ENCODE assay signal across 17 mouse cellular contexts in the genomic region with DNA sequence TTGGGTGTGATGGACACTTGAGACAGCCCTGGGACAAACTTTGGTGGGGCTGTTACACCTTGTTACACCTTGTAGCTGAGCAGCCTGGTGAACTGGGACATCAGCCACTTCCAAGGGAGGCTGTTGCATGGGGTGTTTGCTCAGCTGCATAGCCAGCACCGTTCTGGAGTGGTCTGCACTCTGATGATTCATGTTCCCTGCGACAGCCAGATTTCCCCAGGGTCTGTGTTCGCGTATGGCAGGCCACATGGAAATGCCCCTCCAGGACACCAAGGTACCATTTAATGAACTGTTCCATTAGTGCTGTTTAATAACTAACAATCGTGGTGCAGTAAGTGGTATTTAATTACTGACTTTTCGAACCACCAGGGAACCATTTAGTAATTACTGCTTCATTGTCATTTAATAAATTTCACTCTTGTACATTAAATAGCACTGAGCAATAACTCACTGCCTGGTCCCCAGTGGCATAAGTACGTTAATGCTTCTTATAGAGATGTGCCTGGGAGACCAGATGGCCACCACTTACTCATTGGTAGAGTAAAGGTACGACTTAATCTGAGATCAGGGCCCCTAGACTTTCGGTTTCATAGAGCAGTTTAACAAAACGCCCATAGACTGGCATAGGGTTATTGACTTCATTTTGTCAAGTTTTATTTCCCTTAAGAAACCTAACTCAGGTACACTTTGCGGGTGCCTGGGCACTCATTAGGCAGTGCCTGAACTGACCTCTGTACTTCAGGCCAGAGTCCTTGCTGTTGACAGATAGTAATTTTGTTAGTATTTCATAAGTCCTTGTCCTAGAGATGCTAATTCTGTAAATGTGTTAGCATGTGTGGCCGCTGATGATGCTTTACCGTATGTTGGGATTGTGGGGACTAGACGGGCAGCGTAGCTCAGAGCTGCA. TPM values are rescaled to one million over a fixed set of nuclear protein-coding genes. Genes with fewer than 3 reads are reported as not detected.
A peak's percentile ranks its signal among the peaks of the same experiment; 100 is the strongest.
DNase-seq lines count a peak whose midpoint lies in the region; ATAC-seq and TF ChIP-seq lines count a peak whose summit lies in the region.
"Had no signal": no experiment of that assay in that cellular context is flagged by ENCODE, and none has a peak within 500 bp of the region (broad histone marks: within the 10 kb centered on the region; RNA-seq: fewer than 3 reads in every experiment).

No protein-coding gene starts in this region.

- 74% methylated on average over 15 of the region's 15 CpGs for WGBS in embryonic facial prominence, embryonic 14.5 days
- WGBS in embryonic facial prominence, embryonic 10.5 days = 83% methylated on average over 15 of the region's 15 CpGs
- WGBS in lung, embryonic 15.5 days = 71% methylated on average over 15 of the region's 15 CpGs
- 56% methylated on average over 15 of the region's 15 CpGs for WGBS in hindbrain, embryonic 14.5 days
- 76% methylated on average over 15 of the region's 15 CpGs for WGBS in midbrain, postnatal 0 days

- no peak for DNase-seq in embryonic facial prominence, embryonic 14.5 days (ENCODE audit: low spot score)
- DNase-seq in embryonic facial prominence, embryonic 10.5 days (ENCODE audit: low spot score) = no peak
- DNase-seq in lung, postnatal 36 days = no peak
- DNase-seq in hindbrain, embryonic 14.5 days (ENCODE audit: low spot score) = peak; percentile 57
- DNase-seq in midbrain, postnatal 0 days (ENCODE audit: low spot score) = peak; percentile 47
- DNase-seq in c-Kit-positive CD71-positive TER-119-positive erythroid progenitor cells, embryonic 14.5 days (ENCODE audit: low spot score) = no peak
- DNase-seq in layer of hippocampus, postnatal 10 days (ENCODE audit: low spot score in 2 of 2) = no peak
- DNase-seq: adrenal gland, adult 8-10 months; cerebellum, postnatal 14 days; gastrocnemius, adult 2 months; heart, adult 18-20 months; left cerebral cortex, postnatal 4 days; right cerebral cortex, postnatal 14 days had no signal

- no peak for TF ChIP-seq CTCF in midbrain, postnatal 0 days (IDR thresholded peaks at IDR 0.05)

- peaks cover 14% of the 10 kb centered on the region for H3K36me3 ChIP-seq in embryonic facial prominence, embryonic 14.5 days (ENCODE audit: control insufficient read depth, insufficient read depth, low read length)
- H3K36me3 ChIP-seq in embryonic facial prominence, embryonic 10.5 days (replicated peaks) = peaks cover 48% of the 10 kb centered on the region
- H3K36me3 ChIP-seq in lung, embryonic 15.5 days = peaks cover 11% of the 10 kb centered on the region; the same call in 1 of the 2 replicates
- H3K36me3 ChIP-seq in hindbrain, embryonic 14.5 days (replicated peaks; ENCODE audit: control insufficient read depth, insufficient read depth) = no peaks in the 10 kb centered on the region
- no peaks in the 10 kb centered on the region for H3K36me3 ChIP-seq in midbrain, postnatal 0 days (ENCODE audit: insufficient read depth, low read length)
- H3K36me3 ChIP-seq: forebrain, embryonic 15.5 days had no signal

- no peaks in the 10 kb centered on the region for H3K27me3 ChIP-seq in embryonic facial prominence, embryonic 14.5 days (replicated peaks; ENCODE audit: control insufficient read depth, insufficient read depth, low read length)
- no peaks in the 10 kb centered on the region; the same call in 1 of the 2 replicates for H3K27me3 ChIP-seq in embryonic facial prominence, embryonic 10.5 days (replicated peaks; ENCODE audit: low read depth, poor library complexity, severe bottlenecking)
- no peaks in the 10 kb centered on the region for H3K27me3 ChIP-seq in lung, embryonic 15.5 days
- no peaks in the 10 kb centered on the region for H3K27me3 ChIP-seq in hindbrain, embryonic 14.5 days (ENCODE audit: control insufficient read depth, insufficient read depth, low read length)
- no peaks in the 10 kb centered on the region for H3K27me3 ChIP-seq in midbrain, postnatal 0 days (ENCODE audit: insufficient read depth, low read length)
- H3K27me3 ChIP-seq: forebrain, embryonic 15.5 days had no signal

- no peak overlapping the region for H3K9ac ChIP-seq in embryonic facial prominence, embryonic 14.5 days (ENCODE audit: low read depth, low read length)
- H3K9ac ChIP-seq in lung, embryonic 15.5 days = no peak overlapping the region
- H3K9ac ChIP-seq in hindbrain, embryonic 14.5 days = no peak overlapping the region
- no peak overlapping the region for H3K9ac ChIP-seq in midbrain, postnatal 0 days (replicated peaks; ENCODE audit: low read length, poor library complexity, severe bottlenecking)
- H3K9ac ChIP-seq: forebrain, embryonic 15.5 days; liver, embryonic 14.5 days had no signal

- H3K27ac ChIP-seq in embryonic facial prominence, embryonic 14.5 days (replicated peaks; ENCODE audit: low read depth, low read length) = no peak overlapping the region
- no peak overlapping the region for H3K27ac ChIP-seq in embryonic facial prominence, embryonic 10.5 days (replicated peaks)
- H3K27ac ChIP-seq in lung, embryonic 15.5 days = no peak overlapping the region
- no peak overlapping the region for H3K27ac ChIP-seq in hindbrain, embryonic 14.5 days
- H3K27ac ChIP-seq in midbrain, postnatal 0 days (ENCODE audit: low read depth, low read length) = no peak overlapping the region
- H3K27ac ChIP-seq: forebrain, embryonic 15.5 days; gastrocnemius, adult 2 months; liver, embryonic 14.5 days had no signal

- peak; percentile 64 for ATAC-seq in embryonic facial prominence, embryonic 14.5 days (ENCODE audit: low read depth)
- ATAC-seq in lung, embryonic 15.5 days (ENCODE audit: borderline replicate concordance, extremely low read depth, low FRiP score, low TSS enrichment) = peak; percentile 81
- ATAC-seq in hindbrain, embryonic 14.5 days (ENCODE audit: low FRiP score) = peak; percentile 76
- ATAC-seq in midbrain, postnatal 0 days (ENCODE audit: low FRiP score) = no peak
- ATAC-seq: forebrain, embryonic 15.5 days had no signal

- H3K4me2 ChIP-seq in embryonic facial prominence, embryonic 14.5 days (ENCODE audit: low read depth, low read length) = no peak overlapping the region
- H3K4me2 ChIP-seq in lung, embryonic 15.5 days = no peak overlapping the region
- no peak overlapping the region for H3K4me2 ChIP-seq in hindbrain, embryonic 14.5 days (replicated peaks)
- no peak overlapping the region for H3K4me2 ChIP-seq in midbrain, postnatal 0 days (ENCODE audit: low read depth, low read length, poor library complexity, severe bottlenecking)
- H3K4me2 ChIP-seq: forebrain, embryonic 15.5 days had no signal

- peaks cover 11% of the 10 kb centered on the region; the same call in 1 of the 2 replicates for H3K4me1 ChIP-seq in embryonic facial prominence, embryonic 14.5 days (ENCODE audit: control insufficient read depth, insufficient read depth, low read length)
- H3K4me1 ChIP-seq in embryonic facial prominence, embryonic 10.5 days = peaks cover 19% of the 10 kb centered on the region
- peaks cover 22% of the 10 kb centered on the region for H3K4me1 ChIP-seq in lung, embryonic 15.5 days
- no peaks in the 10 kb centered on the region; the same call in 1 of the 2 replicates for H3K4me1 ChIP-seq in hindbrain, embryonic 14.5 days (replicated peaks; ENCODE audit: control insufficient read depth, insufficient read depth, low read length)
- no peaks in the 10 kb centered on the region for H3K4me1 ChIP-seq in midbrain, postnatal 0 days (ENCODE audit: insufficient read depth, low read length)
- H3K4me1 ChIP-seq: forebrain, embryonic 15.5 days had no signal

- H3K4me3 ChIP-seq in embryonic facial prominence, embryonic 14.5 days (ENCODE audit: low read depth, low read length) = no peak overlapping the region
- H3K4me3 ChIP-seq in embryonic facial prominence, embryonic 10.5 days = no peak overlapping the region
- no peak overlapping the region for H3K4me3 ChIP-seq in lung, embryonic 15.5 days
- no peak overlapping the region for H3K4me3 ChIP-seq in hindbrain, embryonic 14.5 days (replicated peaks; ENCODE audit: low read length)
- no peak overlapping the region for H3K4me3 ChIP-seq in midbrain, postnatal 0 days (ENCODE audit: low read depth, low read length)
- H3K4me3 ChIP-seq: forebrain, embryonic 15.5 days; gastrocnemius, adult 2 months; megakaryocyte, embryonic 14.5 days had no signal

- no peaks in the 10 kb centered on the region for H3K9me3 ChIP-seq in embryonic facial prominence, embryonic 14.5 days (ENCODE audit: control insufficient read depth, low read length)
- no peaks in the 10 kb centered on the region for H3K9me3 ChIP-seq in embryonic facial prominence, embryonic 10.5 days
- H3K9me3 ChIP-seq in lung, embryonic 15.5 days = no peaks in the 10 kb centered on the region
- H3K9me3 ChIP-seq in hindbrain, embryonic 14.5 days (ENCODE audit: control insufficient read depth, low read length) = no peaks in the 10 kb centered on the region
- H3K9me3 ChIP-seq in midbrain, postnatal 0 days (ENCODE audit: low read length) = no peaks in the 10 kb centered on the region
- H3K9me3 ChIP-seq: forebrain, embryonic 15.5 days had no signal

RNA-seq across cellular contexts. Expression of gene Lhfpl2, which starts 26.9 kb away (rescaled TPM):
- 81.8 and 91.3 TPM in 2 replicates for polyA plus RNA-seq in embryonic facial prominence, embryonic 14.5 days (2014; fragmentation: Nextera tagmentation; extraction: Ambion mirVana)
- polyA plus RNA-seq in embryonic facial prominence, embryonic 10.5 days (2016; fragmentation: Nextera tagmentation; extraction: Ambion mirVana) = 31.1 and 34.2 TPM in 2 replicates
- 53.7 and 56.7 TPM in 2 replicates for polyA plus RNA-seq in lung, embryonic 15.5 days (2015; fragmentation: Nextera tagmentation; extraction: Ambion mirVana)
- 19.7 and 21.3 TPM in 2 replicates for polyA plus RNA-seq in hindbrain, embryonic 14.5 days (2014; fragmentation: Nextera tagmentation; extraction: Ambion mirVana)
- 23.9 and 25.8 TPM in 2 replicates for total RNA-seq in midbrain, postnatal 0 days (2014; rRNA removed)
- polyA plus RNA-seq in midbrain, postnatal 0 days (2015; fragmentation: Nextera tagmentation; extraction: Ambion mirVana) = 10.7 and 12.0 TPM in 2 replicates
- total RNA-seq in layer of hippocampus, postnatal 10 days (2021) = 10 to 100 TPM; 39.5 to 46.2 TPM

Comparison
In these comparisons a context has a peak if more than half of its experiments do, and no peak if none do; other contexts are left out.
1. DNase-seq: peak in hindbrain, embryonic 14.5 days (single experiment) and midbrain, postnatal 0 days (single experiment); none in embryonic facial prominence, embryonic 14.5 days (single experiment), embryonic facial prominence, embryonic 10.5 days (single experiment), lung, postnatal 36 days (single experiment), c-Kit-positive CD71-positive TER-119-positive erythroid progenitor cells, embryonic 14.5 days (single experiment) and layer of hippocampus, postnatal 10 days (0 of 2).